18 mouse cellular contexts compared by ENCODE assay signal in the genomic region with DNA sequence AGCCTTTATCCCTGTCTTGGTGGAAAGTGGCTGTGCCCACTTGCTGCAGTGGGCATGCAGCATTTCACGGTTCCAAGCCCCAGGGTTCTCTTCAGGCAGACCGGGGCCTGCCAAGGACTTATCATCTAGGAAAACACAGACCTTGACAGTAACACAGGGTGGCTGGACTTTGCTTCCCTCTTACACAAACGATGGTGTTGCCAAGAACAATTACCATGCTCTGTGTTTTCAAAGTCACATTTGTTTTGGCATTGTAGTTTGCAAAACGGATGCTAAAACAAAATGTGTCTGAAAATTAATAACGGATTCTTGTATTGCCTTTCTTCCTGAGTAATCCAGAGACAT. TPM values are rescaled to one million over a fixed set of nuclear protein-coding genes. Genes with fewer than 3 reads are reported as not detected.
DNase-seq lines count a peak whose midpoint lies in the region; ATAC-seq and TF ChIP-seq lines count a peak whose summit lies in the region.
"Had no signal": no experiment of that assay in that cellular context is flagged by ENCODE, and none has a peak within 500 bp of the region (broad histone marks: within the 10 kb centered on the region; RNA-seq: fewer than 3 reads in every experiment).

No protein-coding gene starts in this region.

- WGBS in heart, embryonic 13.5 days = 43% methylated on average over 5 of the region's 5 CpGs
- 42% methylated on average over 5 of the region's 5 CpGs for WGBS in heart, embryonic 11.5 days (ENCODE audit: insufficient replicate concordance)
- WGBS in kidney, adult 2 months = 25% methylated on average over 5 of the region's 5 CpGs
- WGBS in kidney, embryonic 16.5 days = 34% methylated on average over 5 of the region's 5 CpGs
- WGBS in limb, embryonic 12.5 days = 62% methylated on average over 5 of the region's 5 CpGs
- 68% methylated on average over 5 of the region's 5 CpGs for WGBS in hindbrain, embryonic 16.5 days

- H3K9ac ChIP-seq in heart, embryonic 13.5 days = no peak overlapping the region
- H3K9ac ChIP-seq in heart, embryonic 11.5 days (ENCODE audit: low read depth, low read length) = no peak overlapping the region
- no peak overlapping the region for H3K9ac ChIP-seq in kidney, embryonic 16.5 days (replicated peaks; ENCODE audit: low read length)
- H3K9ac ChIP-seq in limb, embryonic 12.5 days (replicated peaks) = no peak overlapping the region
- H3K9ac ChIP-seq in hindbrain, embryonic 16.5 days (ENCODE audit: low read depth, low read length) = no peak overlapping the region
- H3K9ac ChIP-seq: neural tube, embryonic 13.5 days; stomach, embryonic 15.5 days had no signal

- H3K9me3 ChIP-seq in heart, embryonic 13.5 days = peaks cover 9% of the 10 kb centered on the region
- no peaks in the 10 kb centered on the region for H3K9me3 ChIP-seq in heart, embryonic 11.5 days (replicated peaks; ENCODE audit: control insufficient read depth, low read length)
- H3K9me3 ChIP-seq in kidney, embryonic 16.5 days (ENCODE audit: low read length) = no peaks in the 10 kb centered on the region
- peaks cover 4% of the 10 kb centered on the region; the same call in 1 of the 2 replicates for H3K9me3 ChIP-seq in limb, embryonic 12.5 days
- peaks cover 4% of the 10 kb centered on the region for H3K9me3 ChIP-seq in hindbrain, embryonic 16.5 days (ENCODE audit: control insufficient read depth, low read length)
- H3K9me3 ChIP-seq: embryonic facial prominence, embryonic 10.5 days; stomach, embryonic 15.5 days had no signal

- no peak for ATAC-seq in heart, embryonic 13.5 days (ENCODE audit: extremely low read depth, insufficient number of reproducible peaks, low FRiP score, low TSS enrichment)
- ATAC-seq in heart, embryonic 11.5 days (replicated peaks; ENCODE audit: insufficient number of reproducible peaks, low FRiP score, low TSS enrichment) = no peak
- no peak for ATAC-seq in kidney, embryonic 16.5 days (ENCODE audit: low FRiP score, low TSS enrichment)
- ATAC-seq in limb, embryonic 12.5 days (ENCODE audit: insufficient number of reproducible peaks, insufficient read depth, low FRiP score, low TSS enrichment, low read depth) = no peak
- ATAC-seq in hindbrain, embryonic 16.5 days = no peak

- H3K36me3 ChIP-seq in heart, embryonic 13.5 days = no peaks in the 10 kb centered on the region
- H3K36me3 ChIP-seq in heart, embryonic 11.5 days (ENCODE audit: control insufficient read depth, insufficient read depth, low read length) = no peaks in the 10 kb centered on the region
- H3K36me3 ChIP-seq in kidney, adult 2 months (ENCODE audit: control insufficient read depth, insufficient read depth, low read length) = no peaks in the 10 kb centered on the region
- H3K36me3 ChIP-seq in kidney, embryonic 16.5 days (ENCODE audit: insufficient read depth, low read length) = no peaks in the 10 kb centered on the region
- H3K36me3 ChIP-seq in limb, embryonic 12.5 days = 0 out of 2 replicates have a peak, but pooled peaks cover 7% of the 10 kb centered on the region
- no peaks in the 10 kb centered on the region for H3K36me3 ChIP-seq in hindbrain, embryonic 16.5 days (ENCODE audit: control insufficient read depth, insufficient read depth, low read length)
- H3K36me3 ChIP-seq: neural tube, embryonic 13.5 days; stomach, embryonic 15.5 days had no signal

- no peak for TF ChIP-seq POLR2A in kidney, adult 2 months (IDR thresholded peaks at IDR 0.05; ENCODE audit: low read depth, low read length)

- peak; percentile 60 for DNase-seq in kidney, adult 2 months
- no peak for DNase-seq in kidney, postnatal 14 days
- DNase-seq: cerebellum, adult 8-10 months; liver; lung, adult 2 months; midbrain, embryonic 14.5 days; thymus, adult 18-20 months; thymus, postnatal 4 days had no signal

- peaks cover 17% of the 10 kb centered on the region for H3K27me3 ChIP-seq in heart, embryonic 13.5 days (replicated peaks)
- peaks cover 7% of the 10 kb centered on the region for H3K27me3 ChIP-seq in heart, embryonic 11.5 days (ENCODE audit: control insufficient read depth, insufficient read depth, low read length)
- H3K27me3 ChIP-seq in kidney, adult 2 months (replicated peaks; ENCODE audit: control insufficient read depth, insufficient read depth, low read length) = no peaks in the 10 kb centered on the region
- no peaks in the 10 kb centered on the region for H3K27me3 ChIP-seq in kidney, embryonic 16.5 days (ENCODE audit: insufficient read depth, low read length)
- H3K27me3 ChIP-seq in limb, embryonic 12.5 days = 0 out of 2 replicates have a peak, but pooled peaks cover 3% of the 10 kb centered on the region
- peaks cover 15% of the 10 kb centered on the region for H3K27me3 ChIP-seq in hindbrain, embryonic 16.5 days (replicated peaks; ENCODE audit: control insufficient read depth, insufficient read depth, low read length)

- no peak overlapping the region for H3K4me3 ChIP-seq in heart, embryonic 13.5 days
- H3K4me3 ChIP-seq in heart, embryonic 11.5 days (ENCODE audit: low read depth, low read length) = no peak overlapping the region
- H3K4me3 ChIP-seq in kidney, adult 2 months (ENCODE audit: insufficient read depth, low read depth, low read length) = no peak overlapping the region
- H3K4me3 ChIP-seq in kidney, embryonic 16.5 days (ENCODE audit: low read length) = no peak overlapping the region
- no peak overlapping the region for H3K4me3 ChIP-seq in limb, embryonic 12.5 days (replicated peaks)
- H3K4me3 ChIP-seq in hindbrain, embryonic 16.5 days (ENCODE audit: low read length) = no peak overlapping the region
- H3K4me3 ChIP-seq: embryonic facial prominence, embryonic 10.5 days; megakaryocyte, embryonic 14.5 days; neural tube, embryonic 13.5 days; stomach, embryonic 15.5 days had no signal

- peaks cover 64% of the 10 kb centered on the region for H3K4me1 ChIP-seq in heart, embryonic 13.5 days
- peaks cover 21% of the 10 kb centered on the region for H3K4me1 ChIP-seq in heart, embryonic 11.5 days (ENCODE audit: control insufficient read depth, insufficient read depth, low read length)
- peaks cover 5% of the 10 kb centered on the region; the same call in 1 of the 2 replicates for H3K4me1 ChIP-seq in kidney, adult 2 months (ENCODE audit: control insufficient read depth, insufficient read depth, low read length)
- H3K4me1 ChIP-seq in kidney, embryonic 16.5 days (ENCODE audit: insufficient read depth, low read length) = peaks cover 54% of the 10 kb centered on the region
- H3K4me1 ChIP-seq in limb, embryonic 12.5 days (replicated peaks) = peaks cover 84% of the 10 kb centered on the region
- H3K4me1 ChIP-seq in hindbrain, embryonic 16.5 days (ENCODE audit: control insufficient read depth, insufficient read depth, low read depth, low read length) = peaks cover 23% of the 10 kb centered on the region

- TF ChIP-seq CTCF in kidney, adult 2 months (conservative IDR thresholded peaks at IDR 0.05; ENCODE audit: insufficient read depth, insufficient read length, low read depth, low read length) = no peak

- H3K4me2 ChIP-seq in heart, embryonic 13.5 days = no peak overlapping the region
- no peak overlapping the region for H3K4me2 ChIP-seq in heart, embryonic 11.5 days
- no peak overlapping the region for H3K4me2 ChIP-seq in kidney, embryonic 16.5 days (replicated peaks; ENCODE audit: low read depth, low read length)
- H3K4me2 ChIP-seq in limb, embryonic 12.5 days = no peak overlapping the region
- no peak overlapping the region for H3K4me2 ChIP-seq in hindbrain, embryonic 16.5 days (ENCODE audit: low read length)
- H3K4me2 ChIP-seq: neural tube, embryonic 13.5 days; stomach, embryonic 15.5 days had no signal

- peak overlapping the region; percentile 48; the same call in 1 of the 2 replicates for H3K27ac ChIP-seq in heart, embryonic 13.5 days (replicated peaks)
- H3K27ac ChIP-seq in heart, embryonic 11.5 days (ENCODE audit: low read depth, low read length) = no peak overlapping the region
- H3K27ac ChIP-seq in kidney, adult 2 months (ENCODE audit: insufficient read depth, low read depth, low read length) = peak overlapping the region; percentile 45
- peak overlapping the region; percentile 19 for H3K27ac ChIP-seq in kidney, embryonic 16.5 days (ENCODE audit: low read length)
- peak overlapping the region; percentile 25; the same call in 1 of the 2 replicates for H3K27ac ChIP-seq in limb, embryonic 12.5 days
- H3K27ac ChIP-seq in hindbrain, embryonic 16.5 days (ENCODE audit: low read depth, low read length) = no peak overlapping the region
- H3K27ac ChIP-seq: neural tube, embryonic 13.5 days; stomach, embryonic 15.5 days had no signal

RNA-seq across cellular contexts. Expression of a gene that starts 6.7 kb away (rescaled TPM):
- 7.4 and 8.9 TPM in 2 replicates for polyA plus RNA-seq in heart, embryonic 13.5 days (2015; fragmentation: Nextera tagmentation; extraction: Ambion mirVana)
- 8.6 and 8.8 TPM in 2 replicates for polyA plus RNA-seq in heart, embryonic 11.5 days (2014; fragmentation: Nextera tagmentation; extraction: Ambion mirVana)
- 3.4 and 4.1 TPM in 2 replicates for polyA plus RNA-seq in kidney, adult 2 months (2012; rRNA removed)
- 15.2 and 15.8 TPM in 2 replicates for polyA plus RNA-seq in kidney, embryonic 16.5 days (2015; fragmentation: Nextera tagmentation; extraction: Ambion mirVana)
- 27.6 and 29.5 TPM in 2 replicates for polyA plus RNA-seq in limb, embryonic 12.5 days (2016; fragmentation: Nextera tagmentation; extraction: Ambion mirVana)
- 5.2 and 5.5 TPM in 2 replicates for polyA plus RNA-seq in hindbrain, embryonic 16.5 days (2015; fragmentation: Nextera tagmentation; extraction: Ambion mirVana)
- polyA plus RNA-seq: C2C12 had no signal

Comparison
In these comparisons a context has a peak if more than half of its experiments do, and no peak if none do; other contexts are left out.
1. H3K27ac ChIP-seq: peak in heart, embryonic 13.5 days (single experiment), kidney, adult 2 months (single experiment), kidney, embryonic 16.5 days (single experiment) and limb, embryonic 12.5 days (single experiment); none in heart, embryonic 11.5 days (single experiment) and hindbrain, embryonic 16.5 days (single experiment).